Mouse (Mus musculus): ENCODE results near the gene Dnal1. TPM values are rescaled to one million over a fixed set of nuclear protein-coding genes. Genes with fewer than 3 reads are reported as not detected.

Gene Dnal1
- polyA plus RNA-seq, 1 experiment from 2014 or later: 3.3 TPM

DNA sequence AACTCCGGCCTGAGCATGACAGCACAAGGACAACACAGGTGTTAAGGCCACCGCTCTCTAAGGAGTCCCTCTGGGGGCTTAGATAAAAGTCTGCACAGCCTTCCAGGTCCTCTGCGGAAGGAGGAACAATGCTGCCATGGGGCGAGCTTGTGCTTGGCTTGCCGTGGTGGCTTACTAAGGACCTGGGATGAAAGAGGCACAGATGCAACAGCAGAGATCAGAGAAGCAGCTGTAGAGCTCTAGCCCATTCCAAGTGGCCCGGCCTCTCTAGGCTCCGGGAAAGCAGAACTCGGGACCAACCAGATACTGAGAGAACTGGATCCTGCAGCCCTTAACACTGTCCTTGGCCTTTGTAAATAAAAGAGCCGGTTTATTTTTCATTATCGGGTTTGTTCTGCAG, 37.7 kb downstream of the Dnal1 start:
- no peak overlapping the region for H3K4me2 ChIP-seq
- H3K36me3 ChIP-seq: peaks cover 31% of the 10 kb centered on the region

GRCm38 (mm10) chr12:84152352-84153190, 38.4 kb downstream of the Dnal1 start:
- Histone ChIP-seq H3K27me3 (no peaks in the 10 kb centered on the region), H3K4me1 (replicated peaks) (peaks cover 54% of the 10 kb centered on the region), H3K36me3 (peaks cover 34% of the 10 kb centered on the region), H3K4me3 (no peak overlapping the region), H3K9ac (no peak overlapping the region), H3K9me3 (replicated peaks) (no peaks in the 10 kb centered on the region), H3K27ac (no peak overlapping the region; the same call in 1 of the 2 replicates), H3K4me2 (no peak overlapping the region)
- ATAC-seq (replicated peaks; ENCODE audit: insufficient number of reproducible peaks, insufficient read depth, low FRiP score, low read depth): 0 out of 2 replicates have a peak, but pooled peaks have one; percentile 23
- WGBS: 72% methylated on average over 32 of the region's 32 CpGs

More for the DNA sequence above, 37.7 kb downstream of the Dnal1 start:
- Histone ChIP-seq H3K27me3 (no peaks in the 10 kb centered on the region), H3K4me3 (no peak overlapping the region), H3K9ac (no peak overlapping the region), H3K9me3 (replicated peaks) (no peaks in the 10 kb centered on the region), H3K4me1 (replicated peaks) (peaks cover 54% of the 10 kb centered on the region), H3K27ac (peak overlapping the region; percentile 35; the same call in 1 of the 2 replicates)
- ATAC-seq (replicated peaks; ENCODE audit: insufficient number of reproducible peaks, insufficient read depth, low FRiP score, low read depth): no peak
- 73% methylated on average over 10 of the region's 10 CpGs for WGBS

GRCm38 (mm10) chr12:84153414-84153813, 39.2 kb downstream of the Dnal1 start:
- Histone ChIP-seq H3K36me3 (peaks cover 43% of the 10 kb centered on the region), H3K27ac (no peak overlapping the region), H3K27me3 (no peaks in the 10 kb centered on the region), H3K9ac (no peak overlapping the region), H3K9me3 (replicated peaks) (no peaks in the 10 kb centered on the region), H3K4me3 (no peak overlapping the region), H3K4me1 (replicated peaks) (peaks cover 49% of the 10 kb centered on the region), H3K4me2 (no peak overlapping the region)
- 79% methylated on average over 6 of the region's 6 CpGs for WGBS
- no peak for ATAC-seq (replicated peaks; ENCODE audit: insufficient number of reproducible peaks, insufficient read depth, low FRiP score, low read depth)

DNA sequence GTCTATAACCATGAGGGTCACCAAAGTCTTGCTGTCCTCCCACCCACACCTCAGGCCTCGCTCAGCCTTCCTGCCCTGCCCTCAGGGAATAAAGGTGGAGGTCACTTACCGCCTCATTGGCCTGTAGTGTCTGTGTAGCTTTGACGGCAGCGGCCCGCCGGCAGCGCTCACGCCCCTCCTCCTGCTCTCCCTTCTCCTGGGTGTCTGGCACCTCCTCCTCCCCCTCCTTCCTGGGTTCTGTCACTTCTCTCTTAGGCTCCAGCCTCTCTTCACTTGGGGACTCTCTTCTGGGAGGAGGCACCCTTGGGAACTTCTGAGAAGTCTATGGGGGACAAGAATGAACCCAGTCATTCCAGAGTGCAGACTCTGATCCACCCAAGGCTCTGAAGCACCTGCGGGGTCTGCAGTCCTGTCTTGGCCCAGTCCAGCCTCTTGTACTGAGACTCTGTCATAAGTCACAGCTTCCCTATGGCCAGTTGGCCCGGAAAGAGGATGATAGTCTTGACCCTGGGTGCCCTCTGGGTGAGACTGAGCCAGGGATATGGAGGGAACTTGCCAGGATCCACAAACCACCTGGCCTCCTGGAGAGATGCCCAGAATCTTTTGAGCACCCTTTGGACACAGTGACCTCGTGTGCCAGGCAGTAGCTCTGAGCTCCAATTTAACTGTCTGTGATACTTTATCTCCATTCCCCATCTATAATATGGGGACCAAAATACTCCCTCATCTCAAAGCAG, 40.8 kb downstream of the Dnal1 start:
- peaks cover 58% of the 10 kb centered on the region for H3K36me3 ChIP-seq
- no peak overlapping the region for H3K4me3 ChIP-seq
- H3K27ac ChIP-seq: peak overlapping the region; percentile 63
- no peak; the same call in 1 of the 2 replicates for ATAC-seq (replicated peaks; ENCODE audit: insufficient number of reproducible peaks, insufficient read depth, low FRiP score, low read depth)
- peaks cover 39% of the 10 kb centered on the region for H3K4me1 ChIP-seq (replicated peaks)
- 49% methylated on average over 11 of the region's 11 CpGs for WGBS
- H3K27me3 ChIP-seq: no peaks in the 10 kb centered on the region
- H3K4me2 ChIP-seq: no peak overlapping the region
- no peak overlapping the region for H3K9ac ChIP-seq
- H3K9me3 ChIP-seq (replicated peaks): no peaks in the 10 kb centered on the region

DNA sequence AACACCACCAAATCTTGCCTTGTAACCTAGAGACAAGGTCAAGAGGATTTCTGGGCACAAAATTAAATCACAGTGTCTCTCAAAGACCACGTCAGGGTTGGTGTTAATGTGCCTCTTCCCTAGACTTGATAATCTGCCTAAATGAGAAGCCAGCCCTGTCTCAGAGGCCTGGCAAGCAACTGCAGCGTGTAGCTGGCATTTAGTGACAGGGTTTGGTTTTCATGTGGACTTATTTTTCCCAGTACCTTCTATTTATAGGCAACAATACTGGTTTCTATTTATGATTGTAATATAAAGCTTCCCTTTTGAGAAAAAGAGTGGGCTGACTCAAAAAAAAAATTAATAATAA, 41.3 kb downstream of the Dnal1 start:
- no peaks in the 10 kb centered on the region for H3K27me3 ChIP-seq
- peak overlapping the region; percentile 63 for H3K27ac ChIP-seq
- no peak overlapping the region for H3K4me3 ChIP-seq
- H3K4me1 ChIP-seq (replicated peaks): peaks cover 33% of the 10 kb centered on the region
- H3K4me2 ChIP-seq: no peak overlapping the region
- no peak for ATAC-seq (replicated peaks; ENCODE audit: insufficient number of reproducible peaks, insufficient read depth, low FRiP score, low read depth)
- H3K9ac ChIP-seq: no peak overlapping the region
- H3K36me3 ChIP-seq: peaks cover 59% of the 10 kb centered on the region
- H3K9me3 ChIP-seq (replicated peaks): no peaks in the 10 kb centered on the region
- 52% methylated on average over 2 of the region's 2 CpGs for WGBS

DNA sequence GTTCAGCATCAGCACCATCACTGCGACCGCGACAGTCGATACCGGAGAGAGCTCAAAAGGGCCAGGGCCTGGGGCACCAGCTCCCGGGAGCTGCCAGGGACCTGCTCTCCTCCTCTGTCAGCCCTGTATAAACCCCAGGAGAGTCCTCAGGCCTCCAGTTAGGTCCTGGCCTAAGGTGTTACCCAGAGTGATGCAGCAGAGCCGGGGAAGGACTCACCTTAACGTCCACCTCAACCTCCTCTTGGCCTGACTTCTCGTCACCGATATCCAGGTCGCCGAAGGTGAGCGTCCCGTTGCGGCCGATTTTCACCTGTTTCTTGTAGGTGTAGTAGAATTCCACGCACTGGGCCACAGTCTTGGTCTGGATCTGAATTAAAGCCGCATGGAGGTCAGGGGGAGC, 42.0 kb downstream of the Dnal1 start:
- 92% methylated on average over 18 of the region's 18 CpGs for WGBS
- ATAC-seq (replicated peaks; ENCODE audit: insufficient number of reproducible peaks, insufficient read depth, low FRiP score, low read depth): no peak
- peaks cover 59% of the 10 kb centered on the region for H3K36me3 ChIP-seq

DNA sequence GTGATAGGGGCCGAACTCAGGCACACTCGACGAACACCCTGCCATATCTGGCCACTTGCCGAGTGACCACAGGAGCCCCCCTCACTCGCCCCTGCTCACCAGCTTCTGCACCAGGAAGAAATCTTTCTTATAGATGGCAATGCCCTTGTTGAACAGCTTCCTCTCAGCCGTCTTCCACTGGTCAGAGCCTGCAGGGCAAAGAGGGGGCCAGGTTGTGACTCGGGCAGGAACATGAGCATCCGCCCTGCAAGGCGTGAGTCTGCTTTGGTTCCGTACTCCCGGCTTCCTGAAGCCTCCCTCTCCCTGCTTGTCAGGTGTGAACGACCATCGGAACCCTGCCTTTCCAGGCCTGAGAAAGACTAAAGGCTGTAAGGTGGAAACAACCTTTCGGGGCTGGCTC, 44.0 kb downstream of the Dnal1 start:
- no peak for ATAC-seq (replicated peaks; ENCODE audit: insufficient number of reproducible peaks, insufficient read depth, low FRiP score, low read depth)
- no peak overlapping the region for H3K9ac ChIP-seq
- 64% methylated on average over 14 of the region's 14 CpGs for WGBS

More for the DNA sequence above, 42.0 kb downstream of the Dnal1 start:
- Histone ChIP-seq H3K27me3 (no peaks in the 10 kb centered on the region), H3K27ac (no peak overlapping the region), H3K4me2 (no peak overlapping the region), H3K4me3 (no peak overlapping the region), H3K9ac (no peak overlapping the region; the same call in 1 of the 2 replicates), H3K9me3 (replicated peaks) (no peaks in the 10 kb centered on the region), H3K4me1 (replicated peaks) (peaks cover 29% of the 10 kb centered on the region)

DNA sequence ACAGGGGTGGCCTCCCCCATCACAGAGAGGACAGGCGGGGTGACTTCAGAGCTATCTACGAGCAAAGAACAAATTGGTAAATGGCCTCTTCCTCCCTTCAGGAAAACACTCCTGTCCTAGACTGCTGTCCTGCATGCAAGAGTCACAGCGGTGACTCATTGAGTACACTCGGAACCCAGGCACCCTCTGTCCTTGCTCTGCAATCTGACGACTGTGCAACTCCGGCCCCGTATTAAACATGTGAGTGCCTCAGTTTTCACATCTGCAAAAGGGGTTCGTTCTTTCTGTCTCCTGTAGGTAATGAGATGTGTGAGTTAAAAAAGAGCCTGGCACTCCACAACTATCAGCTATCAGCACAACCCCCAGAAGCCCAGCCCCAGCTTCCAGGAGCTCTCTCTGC, 46.3 kb downstream of the Dnal1 start:
- no peak overlapping the region for H3K9ac ChIP-seq
- no peak overlapping the region for H3K4me3 ChIP-seq
- H3K27ac ChIP-seq: no peak overlapping the region
- ATAC-seq (replicated peaks; ENCODE audit: insufficient number of reproducible peaks, insufficient read depth, low FRiP score, low read depth): no peak
- peaks cover 15% of the 10 kb centered on the region for H3K4me1 ChIP-seq (replicated peaks)
- no peaks in the 10 kb centered on the region for H3K27me3 ChIP-seq
- peaks cover 51% of the 10 kb centered on the region for H3K36me3 ChIP-seq
- H3K9me3 ChIP-seq (replicated peaks): no peaks in the 10 kb centered on the region
- H3K4me2 ChIP-seq: no peak overlapping the region
- 92% methylated on average over 8 of the region's 8 CpGs for WGBS

More for the DNA sequence above, 44.0 kb downstream of the Dnal1 start:
- peaks cover 22% of the 10 kb centered on the region for H3K4me1 ChIP-seq (replicated peaks)
- H3K4me2 ChIP-seq: no peak overlapping the region
- no peaks in the 10 kb centered on the region for H3K27me3 ChIP-seq
- no peak overlapping the region for H3K27ac ChIP-seq
- H3K36me3 ChIP-seq: peaks cover 56% of the 10 kb centered on the region
- no peak overlapping the region for H3K4me3 ChIP-seq
- H3K9me3 ChIP-seq (replicated peaks): no peaks in the 10 kb centered on the region

- 32% methylated on average over 8 of the region's 8 CpGs for WGBS
- Histone ChIP-seq H3K9me3 (replicated peaks) (no peaks in the 10 kb centered on the region), H3K4me3 (no peak overlapping the region), H3K36me3 (peaks cover 47% of the 10 kb centered on the region), H3K27ac (no peak overlapping the region), H3K4me1 (replicated peaks) (peaks cover 16% of the 10 kb centered on the region), H3K9ac (no peak overlapping the region), H3K4me2 (no peak overlapping the region), H3K27me3 (no peaks in the 10 kb centered on the region)
- no peak; the same call in 1 of the 2 replicates for ATAC-seq (replicated peaks; ENCODE audit: insufficient number of reproducible peaks, insufficient read depth, low FRiP score, low read depth)
Observed at GRCm38 (mm10) chr12:84161116-84161515, 47.0 kb downstream of the Dnal1 start.

- no peaks in the 10 kb centered on the region for H3K9me3 ChIP-seq (replicated peaks)
- no peak overlapping the region for H3K4me3 ChIP-seq
- H3K9ac ChIP-seq: no peak overlapping the region
- no peak for ATAC-seq (replicated peaks; ENCODE audit: insufficient number of reproducible peaks, insufficient read depth, low FRiP score, low read depth)
- no peak overlapping the region for H3K4me2 ChIP-seq
- no peaks in the 10 kb centered on the region for H3K27me3 ChIP-seq
- peaks cover 19% of the 10 kb centered on the region for H3K4me1 ChIP-seq (replicated peaks)
- peaks cover 40% of the 10 kb centered on the region for H3K36me3 ChIP-seq
- 77% methylated on average over 14 of the region's 14 CpGs for WGBS
- H3K27ac ChIP-seq: no peak overlapping the region
Observed at GRCm38 (mm10) chr12:84161616-84162433, 47.7 kb downstream of the Dnal1 start.

DNA sequence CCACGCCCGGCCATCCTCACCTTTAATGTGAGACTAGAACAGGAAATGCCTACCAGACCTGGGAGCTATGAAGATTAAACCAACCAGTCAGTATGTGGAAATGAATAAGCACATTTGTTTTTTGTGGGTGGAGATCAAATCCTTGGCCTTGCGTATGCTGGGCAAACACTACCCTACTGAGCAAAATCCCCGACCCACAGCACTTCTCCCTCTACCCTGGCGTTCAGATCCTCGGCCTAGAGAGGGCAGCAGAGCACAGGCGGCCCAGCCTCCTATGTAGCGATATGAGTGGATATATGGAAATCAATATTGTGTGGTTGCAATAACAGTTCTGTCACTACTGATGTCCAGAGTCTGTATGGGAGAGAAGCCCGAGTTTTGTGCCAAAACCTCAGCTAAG, 49.0 kb downstream of the Dnal1 start:
- ATAC-seq (replicated peaks; ENCODE audit: insufficient number of reproducible peaks, insufficient read depth, low FRiP score, low read depth): no peak
- Histone ChIP-seq H3K9me3 (replicated peaks) (no peaks in the 10 kb centered on the region), H3K4me2 (no peak overlapping the region), H3K4me1 (replicated peaks) (peaks cover 19% of the 10 kb centered on the region), H3K36me3 (peaks cover 30% of the 10 kb centered on the region), H3K27ac (no peak overlapping the region), H3K9ac (no peak overlapping the region), H3K27me3 (no peaks in the 10 kb centered on the region), H3K4me3 (no peak overlapping the region)
- 82% methylated on average over 9 of the region's 9 CpGs for WGBS

All from heart, embryonic 15.5 days (tissue).